Mouse (Mus musculus) CH12.LX (cell line): Measurements from ENCODE around the gene Vps11.

Experiments
- CTCF ChIP-seq, 2 experiments: IDR thresholded peaks in 1 of 2; conservative IDR thresholded peaks in 1 of 2; 2 replicates each; pipeline ENCODE4 v1.5.1; 2011 to 2012; ENCODE audit warnings: low read depth in 2 of 2, low read length in 2 of 2, improper control_type of control experiment in 1 of 2, inconsistent platforms in 1 of 2, mild to moderate bottlenecking in 1 of 2, moderate library complexity in 1 of 2
- GABPA ChIP-seq: IDR thresholded peaks from 2 replicates; pipeline ENCODE4 v1.6.1; 2012; ENCODE audit warnings: low read depth, low read length, improper control_type of control experiment, inconsistent platforms; ENCODE audit not compliant: insufficient replicate concordance
- MAFK ChIP-seq: IDR thresholded peaks from 2 replicates; pipeline ENCODE4 v1.6.1; 2011; ENCODE audit warnings: low read length, improper control_type of control experiment; ENCODE audit not compliant: insufficient replicate concordance
- POLR2A ChIP-seq: IDR thresholded peaks from 2 replicates; pipeline ENCODE4 v1.6.1; 2011; ENCODE audit warnings: low read depth, mild to moderate bottlenecking, improper control_type of control experiment, low read length
- POLR2AphosphoS2 ChIP-seq: IDR thresholded peaks from 2 replicates; pipeline ENCODE4 v1.6.1; 2011; ENCODE audit warnings: low read depth, low read length, improper control_type of control experiment
- TBP ChIP-seq: conservative IDR thresholded peaks from 2 replicates; pipeline ENCODE4 v1.6.1; 2011; ENCODE audit warnings: low read depth, low read length, improper control_type of control experiment
- USF2 ChIP-seq: conservative IDR thresholded peaks from 2 replicates; pipeline ENCODE4 v1.6.1; 2011; ENCODE audit warnings: low read depth, low read length, improper control_type of control experiment

DNA sequence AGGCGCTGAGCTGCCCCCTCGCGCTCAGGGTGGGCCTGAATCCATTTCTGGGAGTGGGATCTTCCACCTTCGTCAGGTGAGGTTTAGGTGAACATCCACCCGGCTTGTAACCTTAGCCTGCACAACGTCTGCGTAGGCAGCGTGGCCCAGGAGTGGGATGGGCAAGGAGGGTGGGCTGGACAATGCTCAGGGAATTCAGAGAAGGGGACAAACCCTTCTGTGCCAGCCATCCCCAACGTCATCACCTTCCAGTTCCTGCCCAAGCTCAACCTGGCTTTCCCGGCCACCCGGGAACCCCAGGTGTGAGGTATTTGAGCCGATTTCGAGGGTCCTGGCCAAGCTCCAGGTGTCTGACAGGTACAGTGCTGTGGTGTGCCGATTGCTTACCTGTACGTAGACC, 18.4 kb upstream of the Vps11 start:
- no peak for TF ChIP-seq TBP
- TF ChIP-seq CTCF (conservative IDR thresholded peaks at IDR 0.05 in 1 of 2, IDR thresholded peaks at IDR 0.05 in 1 of 2; ENCODE audit: low read depth in 2 of 2, low read length in 2 of 2), result no peak
- no peak for TF ChIP-seq POLR2A
- TF ChIP-seq MAFK, result no peak
- TF ChIP-seq USF2, result no peak
- TF ChIP-seq GABPA, result no peak
- no peak for TF ChIP-seq POLR2AphosphoS2
